Mouse (Mus musculus): ENCODE data around the gene Osbpl5.

- TF ChIP-seq CTCF (IDR thresholded peaks at IDR 0.05; ENCODE audit: low read depth) (no peak), EP300 (IDR thresholded peaks at IDR 0.05; ENCODE audit: low read depth) (no peak)
These were observed 19.4 kb upstream of the Osbpl5 start for GRCm38 (mm10) chr7:143776137-143776536.

Measured in liver, embryonic 14.5 days (tissue).